Mouse (Mus musculus) testis, adult 2 months (tissue): ENCODE results near the gene Epha7.

Experiments
- CTCF ChIP-seq: fragments of 200-500 bp; IDR thresholded peaks from 2 replicates; pipeline ENCODE4 v1.5.1; 2012; ENCODE audit warnings: low read depth, mild to moderate bottlenecking, inconsistent platforms, low read length, moderate library complexity; ENCODE audit not compliant: control insufficient read depth, insufficient read depth, insufficient replicate concordance
- POLR2A ChIP-seq: fragments of 200-500 bp; IDR thresholded peaks from 2 replicates; pipeline ENCODE4 v1.6.1; 2012; ENCODE audit warnings: low read depth, mild to moderate bottlenecking, inconsistent platforms, low read length, moderate library complexity; ENCODE audit not compliant: control insufficient read depth

DNA sequence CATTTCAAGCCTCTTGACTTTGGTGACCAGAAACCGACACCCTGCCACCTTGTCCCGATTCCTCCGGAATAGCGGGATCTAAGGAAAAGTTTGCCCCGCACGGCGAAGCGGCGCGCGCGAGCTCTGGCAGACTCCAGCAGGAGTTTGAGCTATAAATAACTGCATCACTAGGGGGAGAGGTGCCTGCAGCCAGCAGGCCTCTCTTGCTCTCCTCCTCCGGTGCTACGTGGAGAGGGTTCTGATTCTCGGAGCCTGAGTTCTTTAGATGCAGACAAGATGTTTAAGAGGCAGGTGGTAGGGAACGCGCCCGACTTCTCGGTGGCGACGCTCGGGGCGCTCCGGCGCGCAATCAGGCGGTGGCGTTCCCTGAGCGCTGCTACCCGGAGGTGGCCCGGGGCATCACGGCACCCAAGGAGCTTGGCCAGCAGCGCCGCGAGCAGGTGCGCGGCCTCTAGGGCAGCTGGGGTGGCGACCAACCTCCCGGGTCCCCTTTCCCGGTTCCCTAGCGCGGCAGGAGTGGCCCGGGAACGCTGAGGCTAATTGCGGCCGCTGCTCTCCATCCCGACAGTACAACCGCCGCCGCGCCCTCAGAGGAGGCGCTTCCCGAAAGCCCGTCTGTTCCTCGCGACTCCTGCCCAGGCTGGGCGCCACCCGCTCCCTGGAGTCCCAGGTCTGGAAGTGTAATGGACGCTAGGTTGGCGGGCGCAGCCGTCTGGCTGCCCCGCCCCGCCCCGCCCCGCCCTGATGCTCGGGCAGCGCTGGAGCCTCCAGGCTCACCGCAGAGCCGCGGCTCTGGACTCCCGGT lies 2.1 kb downstream of the Epha7 start:
- TF ChIP-seq CTCF (no peak), POLR2A (no peak)
